Mouse (Mus musculus): ENCODE results near the gene Polr3e. TPM values are rescaled to one million over a fixed set of nuclear protein-coding genes. Genes with fewer than 3 reads are reported as not detected.
"Not testable (repeated sequence)": the region's sequence is repeated elsewhere in the genome, so short reads cannot be mapped to it uniquely, and the experiment has no call there.

Polr3e gene
- total RNA-seq, 1 experiment from 2014 or later, result 30.3 TPM

GRCm38 (mm10) chr7:120970112-120970511 lies 52.6 kb downstream of the Polr3e start:
- no peak for ATAC-seq (replicated peaks; ENCODE audit: low read depth, poor library complexity, severe bottlenecking)

- ATAC-seq (replicated peaks; ENCODE audit: low read depth, poor library complexity, severe bottlenecking), result not testable (repeated sequence)
Measured at GRCm38 (mm10) chr7:120972471-120972870, 54.9 kb downstream of the Polr3e start.

- ATAC-seq (replicated peaks; ENCODE audit: low read depth, poor library complexity, severe bottlenecking), result no peak
Measured at GRCm38 (mm10) chr7:120974001-120974400, 56.5 kb downstream of the Polr3e start.

- no peak for ATAC-seq (replicated peaks; ENCODE audit: low read depth, poor library complexity, severe bottlenecking)
Measured at GRCm38 (mm10) chr7:120977063-120977462, 59.5 kb downstream of the Polr3e start.

- no peak for ATAC-seq (replicated peaks; ENCODE audit: low read depth, poor library complexity, severe bottlenecking)
Measured at GRCm38 (mm10) chr7:120980041-120980440, 62.5 kb downstream of the Polr3e start.

- peak; percentile 12; the same call in 1 of the 2 replicates for ATAC-seq (replicated peaks; ENCODE audit: low read depth, poor library complexity, severe bottlenecking)
Measured at GRCm38 (mm10) chr7:120980931-120981924, 63.7 kb downstream of the Polr3e start.

GRCm38 (mm10) chr7:120982200-120982841 lies 64.8 kb downstream of the Polr3e start, which contains the start of the genes Cdr2 and Mfsd13b:
Cdr2 (minus strand) TSS chr7:120982312.
Mfsd13b (plus strand) TSS chr7:120982509.
- peak; percentile 97 for ATAC-seq (replicated peaks; ENCODE audit: low read depth, poor library complexity, severe bottlenecking)

- ATAC-seq (replicated peaks; ENCODE audit: low read depth, poor library complexity, severe bottlenecking), result 0 out of 2 replicates have a peak, but pooled peaks have one; percentile 4
Measured at GRCm38 (mm10) chr7:120982968-120983367, 65.4 kb downstream of the Polr3e start.

GRCm38 (mm10) chr7:120991191-120991590 lies 73.6 kb downstream of the Polr3e start:
- ATAC-seq (replicated peaks; ENCODE audit: low read depth, poor library complexity, severe bottlenecking), result no peak

Other genes starting within 250 kb of the Polr3e start
- gene Pdzd9, start 247.4 kb upstream of the Polr3e start, total RNA-seq (2017), result 0.09 TPM in 1 of 2 replicates, not detected in the other
- gene Mosmo, start 240.1 kb upstream of the Polr3e start, total RNA-seq (2017), result 16.9 and 20.2 TPM in 2 replicates
- 0.15 TPM in 1 of 2 replicates, not detected in the other for gene Vwa3a, start 178.4 kb upstream of the Polr3e start, total RNA-seq (2017)
- not detected in 2 replicates for gene Gm5737, start 105.4 kb upstream of the Polr3e start, total RNA-seq (2017)
- gene Eef2k, start 74.9 kb upstream of the Polr3e start, total RNA-seq (2017), result 73.9 and 95.6 TPM in 2 replicates
- 10.5 and 13.4 TPM in 2 replicates for gene Cdr2, start 64.6 kb downstream of the Polr3e start, total RNA-seq (2017)
- gene Mfsd13b, start 64.8 kb downstream of the Polr3e start, total RNA-seq (2017), result not detected in 2 replicates
- gene Mettl9, start 116.7 kb downstream of the Polr3e start, total RNA-seq (2017), result 78.2 and 95.5 TPM in 2 replicates
- 38.5 and 43.5 TPM in 2 replicates for gene Igsf6, start 156.8 kb downstream of the Polr3e start, total RNA-seq (2017)
- 0.15 and 1.2 TPM in 2 replicates for gene Otoa, start 163.9 kb downstream of the Polr3e start, total RNA-seq (2017)